Mouse (Mus musculus) kidney, embryonic 16.5 days (tissue): ENCODE data around the gene Itgb1bp1. TPM values are rescaled to one million over a fixed set of nuclear protein-coding genes. Genes with fewer than 3 reads are reported as not detected.

Source experiments
- polyA plus RNA-seq: library from polyadenylated mRNA; unstranded; fragments of >200 nt; fragmentation: Nextera tagmentation; extraction: Ambion mirVana; gene quantifications from 2 replicates; pipeline ENCODE4 v1.2.1, GENCODE M21; 2015

Itgb1bp1 gene
- polyA plus RNA-seq, 1 experiment from 2014 or later = 46.9 TPM

Other genes starting within 250 kb of the Itgb1bp1 start
- gene Cpsf3, start 893 bp downstream of the Itgb1bp1 start, polyA plus RNA-seq = 118 and 123 TPM in 2 replicates
- gene Iah1, start 30.1 kb upstream of the Itgb1bp1 start, polyA plus RNA-seq = 92.3 and 92.6 TPM in 2 replicates
- gene Adam17, start 87.3 kb upstream of the Itgb1bp1 start, polyA plus RNA-seq = 51.1 and 52.1 TPM in 2 replicates
- gene Ywhaq, start 131.4 kb upstream of the Itgb1bp1 start, polyA plus RNA-seq = 713 and 733 TPM in 2 replicates